Mouse (Mus musculus): ENCODE measurements at regions not wholly inside any gene's neighbourhood (a gene's known extent, or its start where the extent isn't known, plus 50 kb on each side); places are given as distances from the start of the nearest gene placed in this dataset.

GRCm38 (mm10) chr7:83444279-83444615 lies 140.5 kb upstream of the Tmc3 start:
- no peak for TF ChIP-seq POLR2A (IDR thresholded peaks at IDR 0.05; ENCODE audit: extremely low read depth, insufficient read depth, low read length)
- TF ChIP-seq CTCF (IDR thresholded peaks at IDR 0.05; ENCODE audit: extremely low read depth, insufficient read depth, low read length) = no peak
